Mouse (Mus musculus): ENCODE results near the gene Kcna7.

Gene Kcna7

DNA sequence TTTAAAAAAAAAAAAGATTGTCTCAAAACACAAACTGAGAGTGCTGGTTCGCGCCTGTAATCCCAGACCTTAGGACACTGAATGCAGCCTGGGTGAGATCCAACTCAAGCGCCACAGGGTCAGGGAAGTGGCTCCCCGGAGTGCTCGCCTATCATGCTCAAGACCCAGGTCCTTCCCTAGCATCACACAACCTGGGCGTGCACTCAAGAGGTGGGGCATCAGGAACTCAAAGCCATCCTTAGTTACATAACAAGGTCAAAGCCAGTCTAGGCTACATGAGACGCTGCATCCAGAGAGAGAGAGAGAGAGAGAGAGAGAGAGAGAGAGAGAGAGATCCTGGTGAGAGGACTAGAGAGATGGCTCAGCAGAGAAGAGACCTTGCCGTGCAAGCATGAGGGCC is 21.1 kb downstream of the Kcna7 start:
- DNase-seq = no peak

DNA sequence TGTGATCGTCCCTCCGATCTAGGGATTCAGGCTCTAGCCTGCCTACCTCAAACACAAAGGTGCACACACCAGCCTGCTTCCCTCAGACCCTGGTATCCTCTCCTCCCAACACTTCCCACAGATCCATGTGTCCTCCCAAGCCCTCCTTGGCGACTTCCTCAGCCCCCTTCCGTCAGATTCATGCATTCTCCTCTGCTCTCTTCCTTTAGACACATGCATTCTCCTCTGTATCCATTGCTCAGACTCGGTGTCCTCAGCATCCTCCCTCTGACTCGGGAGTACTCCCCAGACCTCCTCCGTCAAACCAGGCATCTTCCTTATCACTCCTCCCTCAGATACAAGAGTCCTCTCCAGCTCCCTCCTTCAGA is 28.4 kb downstream of the Kcna7 start:
- DNase-seq = no peak

DNA sequence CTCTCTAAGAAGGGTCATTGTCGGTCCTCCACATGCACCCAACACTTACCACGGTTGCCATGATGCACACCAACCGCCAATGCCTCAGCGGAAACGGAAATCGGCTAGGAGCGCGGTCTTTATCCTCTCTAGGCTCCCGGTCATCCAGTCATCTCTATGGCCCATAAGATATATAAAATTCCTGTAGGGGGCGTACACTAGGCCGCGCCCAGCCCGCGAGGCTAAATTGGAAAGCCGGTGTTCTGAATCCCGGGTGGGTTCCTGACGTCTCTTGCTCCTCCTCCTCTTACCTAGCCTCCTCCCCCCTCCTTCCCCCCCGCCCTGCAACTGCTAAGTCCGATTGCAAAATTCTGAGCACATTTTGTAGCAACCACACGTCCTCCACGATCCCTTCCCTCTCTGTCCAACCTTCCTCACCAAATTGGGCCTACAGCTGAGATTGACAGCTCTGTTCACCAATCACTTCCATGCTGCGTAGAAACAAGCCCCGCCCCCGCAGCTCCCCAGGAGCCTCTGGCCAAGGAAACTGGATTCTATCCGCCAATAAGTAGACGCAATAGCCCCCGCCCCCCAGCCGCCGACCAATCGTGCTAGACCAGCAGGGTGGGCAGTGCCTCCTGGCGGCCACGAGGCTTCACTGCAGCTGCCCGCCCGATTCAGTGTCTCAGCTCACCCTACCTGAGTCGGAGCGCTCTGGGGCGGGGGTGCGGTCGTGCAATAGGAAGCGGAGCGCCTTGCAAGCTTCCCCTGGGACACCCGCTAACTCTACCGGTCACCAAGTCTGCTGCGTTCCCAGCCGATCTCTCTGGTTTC is 29.0 kb downstream of the Kcna7 start, which contains the start of gene Gys1:
TSS of gene Gys1 (plus strand) at position 642 of the 813 bp plus-strand sequence.
- DNase-seq = peak; percentile 100

DNA sequence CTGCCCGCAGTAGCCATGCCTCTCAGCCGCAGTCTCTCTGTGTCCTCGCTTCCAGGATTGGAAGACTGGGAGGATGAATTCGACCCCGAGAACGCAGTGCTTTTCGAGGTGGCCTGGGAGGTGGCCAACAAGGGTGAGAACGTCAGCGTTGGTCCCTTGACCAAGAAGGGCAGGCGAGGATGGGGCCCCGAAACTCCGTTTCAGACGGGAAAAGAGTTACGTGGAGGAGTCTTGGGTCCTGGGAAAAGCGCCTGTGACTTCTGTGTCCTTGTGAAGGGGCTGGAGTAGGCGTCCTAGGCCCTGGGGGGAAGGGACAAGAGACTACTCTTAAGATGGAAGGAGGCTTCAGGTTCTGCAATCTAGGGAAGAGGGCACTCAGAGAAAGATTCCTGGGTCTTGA is 29.6 kb downstream of the Kcna7 start:
- no peak for DNase-seq

DNA sequence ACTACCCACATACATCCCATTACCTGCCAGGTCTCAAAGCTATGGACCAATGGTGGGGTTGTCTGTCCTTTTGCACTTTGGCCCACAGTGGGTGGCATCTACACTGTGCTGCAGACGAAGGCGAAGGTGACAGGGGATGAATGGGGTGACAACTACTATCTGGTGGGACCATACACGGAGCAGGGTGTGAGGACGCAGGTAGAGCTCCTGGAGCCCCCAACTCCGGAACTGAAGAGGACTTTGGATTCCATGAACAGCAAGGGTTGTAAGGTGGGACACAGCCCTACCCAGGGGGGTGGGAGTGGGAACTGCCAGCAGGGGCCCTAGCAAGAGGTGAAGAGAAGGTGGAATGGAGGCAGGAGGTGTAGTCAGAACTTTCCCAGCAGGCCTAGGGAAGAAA is 31.0 kb downstream of the Kcna7 start:
- no peak for DNase-seq

DNA sequence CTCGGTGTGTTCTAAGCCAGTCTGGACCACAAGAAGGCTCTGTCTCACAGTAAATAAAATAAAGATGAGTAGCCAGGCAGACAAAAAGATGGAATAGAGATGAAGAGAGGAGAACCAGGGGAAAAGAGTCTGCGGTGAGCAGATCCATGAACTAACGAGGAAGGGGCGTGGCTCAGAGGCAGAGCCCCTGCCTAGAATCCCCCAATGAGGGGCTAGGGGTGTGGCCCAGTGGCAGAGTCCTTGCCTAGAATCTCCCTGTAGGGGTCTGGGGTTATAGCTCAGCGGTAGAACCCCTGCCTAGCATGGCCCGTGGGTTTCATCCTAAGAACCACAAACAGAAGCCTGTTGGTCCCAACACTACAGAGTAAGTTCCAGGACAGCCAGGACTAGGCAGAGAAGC is 31.6 kb downstream of the Kcna7 start:
- no peak for DNase-seq

DNA sequence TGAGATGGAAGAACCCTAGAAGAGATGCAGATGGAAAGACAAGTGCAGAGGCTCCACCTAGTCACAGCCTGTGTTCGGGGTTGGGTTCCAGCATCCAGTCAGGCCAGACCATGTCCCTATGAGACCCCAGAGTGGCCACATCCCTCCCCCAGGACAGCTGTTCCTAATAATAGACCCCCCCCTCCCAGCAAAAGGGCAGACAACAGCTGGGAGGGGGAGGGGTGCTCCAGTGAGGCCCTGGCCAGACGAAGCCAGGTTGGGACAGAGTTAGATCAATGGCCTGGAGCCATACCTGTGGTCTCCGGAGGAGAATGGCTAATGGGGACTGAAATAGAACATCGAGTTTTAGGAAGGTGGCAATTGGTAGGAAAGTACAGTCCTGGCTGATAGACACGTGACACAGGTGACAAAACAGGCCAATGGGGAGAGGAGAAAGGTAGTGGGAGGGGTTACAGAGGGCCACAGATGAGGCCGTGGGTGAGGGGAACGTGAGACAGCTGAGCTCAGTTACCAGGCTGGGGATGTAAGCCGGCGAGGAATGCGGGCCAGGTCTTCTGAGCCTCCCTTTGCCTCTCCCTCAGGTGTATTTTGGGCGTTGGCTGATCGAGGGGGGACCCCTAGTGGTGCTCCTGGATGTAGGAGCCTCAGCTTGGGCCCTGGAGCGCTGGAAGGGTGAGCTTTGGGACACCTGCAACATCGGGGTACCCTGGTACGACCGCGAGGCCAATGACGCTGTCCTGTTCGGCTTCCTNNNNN is 32.2 kb downstream of the Kcna7 start, which contains the start of gene Ruvbl2:
TSS of gene Ruvbl2 (minus strand) at position 576 of the 756 bp plus-strand sequence.
- peak; percentile 55 for DNase-seq

DNA sequence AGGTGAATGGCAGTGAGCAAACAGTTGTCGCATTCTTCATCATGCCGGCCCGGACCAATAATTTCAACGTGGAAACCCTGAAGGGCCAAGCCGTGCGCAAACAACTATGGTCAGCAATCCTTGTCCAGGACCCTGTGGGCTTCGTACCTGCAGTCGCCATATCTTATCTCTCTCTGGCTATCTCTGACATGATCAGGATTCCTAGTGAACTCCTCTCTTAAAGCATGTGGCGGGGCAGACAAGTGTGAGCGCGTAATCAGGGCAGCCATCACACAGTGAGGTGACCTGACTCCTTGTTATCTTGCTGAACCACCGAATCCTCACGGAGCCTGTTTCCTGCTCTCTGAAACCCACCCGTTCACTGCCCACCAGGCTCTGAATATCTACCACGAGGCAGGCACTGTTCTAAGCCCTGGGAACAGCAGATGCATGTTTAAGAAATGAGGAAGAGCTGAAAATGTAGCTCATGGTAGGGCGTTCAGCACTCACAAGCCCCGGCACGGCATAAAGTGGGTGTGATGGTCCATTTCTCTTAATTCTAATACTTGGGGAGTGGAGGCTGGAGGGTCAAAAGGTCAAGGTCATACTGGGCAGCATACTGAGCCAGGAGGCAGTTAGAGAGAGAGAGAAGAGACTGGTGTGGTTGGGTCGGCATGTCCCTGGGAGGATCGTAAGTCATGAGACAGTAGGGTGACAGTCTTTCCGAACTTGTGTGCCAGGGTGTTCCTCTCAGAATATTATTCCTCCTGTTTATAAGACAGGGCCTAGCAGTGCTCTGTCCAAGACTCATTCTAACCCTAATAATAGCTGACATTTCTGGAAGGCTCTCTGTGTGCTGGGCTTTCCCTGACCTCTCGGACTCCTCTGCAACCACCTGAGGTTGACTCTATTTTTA is 38.3 kb downstream of the Kcna7 start:
- DNase-seq = no peak

DNA sequence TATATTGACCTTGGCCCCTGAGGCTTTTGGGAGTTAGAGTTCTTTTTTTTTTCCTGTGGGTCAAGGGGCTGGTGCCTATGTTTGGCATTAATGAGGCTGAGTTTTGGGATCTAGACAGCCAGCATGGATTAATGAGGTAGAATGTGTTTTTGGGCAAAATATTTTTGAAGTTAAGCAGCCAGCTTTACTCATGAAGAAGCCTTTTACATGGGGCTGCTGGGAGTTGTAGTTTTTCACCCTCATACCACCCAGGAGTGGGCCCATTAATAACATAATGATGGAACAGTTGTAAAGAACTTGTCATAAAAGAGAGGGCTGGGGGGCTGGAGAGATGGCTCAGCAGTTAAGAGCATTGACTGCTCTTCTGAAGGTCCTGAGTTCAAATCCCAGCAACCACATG is 41.1 kb downstream of the Kcna7 start:
- no peak for DNase-seq

DNA sequence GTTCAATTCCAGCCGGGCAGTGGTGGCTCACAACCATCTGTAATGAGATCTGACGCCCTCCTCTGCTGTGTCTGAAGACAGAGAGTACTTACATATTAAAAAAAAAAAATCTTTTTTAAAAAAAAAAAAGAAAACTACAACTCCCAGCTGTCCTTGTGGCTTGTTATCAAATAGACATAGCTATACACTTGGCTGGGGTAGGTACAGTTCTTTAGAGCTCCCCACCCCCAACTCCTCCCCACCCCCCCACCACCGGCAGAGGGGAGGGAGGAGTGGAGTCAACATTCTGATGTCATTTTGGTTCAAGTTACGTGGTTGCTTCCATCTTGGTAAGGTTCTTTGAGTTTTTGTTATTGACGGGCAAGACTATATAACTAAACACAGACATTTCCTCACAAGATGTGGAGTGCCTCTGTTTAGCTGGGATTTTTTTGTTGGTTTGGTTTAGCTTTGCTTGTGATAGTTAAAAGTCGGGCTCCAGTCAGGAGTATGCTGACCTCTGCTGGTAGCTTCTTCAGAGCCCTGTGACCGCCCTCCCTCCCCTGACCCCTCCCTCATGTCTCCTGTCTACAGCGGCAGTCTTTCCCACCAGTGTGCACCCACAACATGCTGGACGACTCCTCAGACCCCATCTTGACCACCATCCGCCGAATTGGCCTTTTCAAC is 42.0 kb downstream of the Kcna7 start:
- DNase-seq = peak; percentile 40

DNA sequence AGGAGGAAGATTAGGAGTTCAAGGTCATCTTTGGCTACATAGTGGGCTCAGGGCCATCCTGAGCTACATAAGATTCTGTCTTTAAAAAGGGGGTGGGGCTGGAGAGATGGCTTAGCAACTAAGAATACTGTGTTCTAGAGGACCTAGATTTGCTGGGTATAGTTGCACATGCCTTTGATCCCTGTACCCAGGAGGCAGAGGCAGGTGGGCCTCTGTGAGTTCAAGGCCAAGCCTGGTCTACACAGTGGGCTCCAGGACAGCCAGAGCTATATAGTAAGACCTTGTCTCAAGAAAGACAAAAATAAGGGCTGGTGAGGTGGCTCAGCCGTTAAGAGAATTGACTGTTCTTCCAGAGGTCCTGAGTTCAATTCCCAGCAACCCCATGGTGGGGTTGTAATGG is 44.5 kb downstream of the Kcna7 start:
- DNase-seq = no peak

DNA sequence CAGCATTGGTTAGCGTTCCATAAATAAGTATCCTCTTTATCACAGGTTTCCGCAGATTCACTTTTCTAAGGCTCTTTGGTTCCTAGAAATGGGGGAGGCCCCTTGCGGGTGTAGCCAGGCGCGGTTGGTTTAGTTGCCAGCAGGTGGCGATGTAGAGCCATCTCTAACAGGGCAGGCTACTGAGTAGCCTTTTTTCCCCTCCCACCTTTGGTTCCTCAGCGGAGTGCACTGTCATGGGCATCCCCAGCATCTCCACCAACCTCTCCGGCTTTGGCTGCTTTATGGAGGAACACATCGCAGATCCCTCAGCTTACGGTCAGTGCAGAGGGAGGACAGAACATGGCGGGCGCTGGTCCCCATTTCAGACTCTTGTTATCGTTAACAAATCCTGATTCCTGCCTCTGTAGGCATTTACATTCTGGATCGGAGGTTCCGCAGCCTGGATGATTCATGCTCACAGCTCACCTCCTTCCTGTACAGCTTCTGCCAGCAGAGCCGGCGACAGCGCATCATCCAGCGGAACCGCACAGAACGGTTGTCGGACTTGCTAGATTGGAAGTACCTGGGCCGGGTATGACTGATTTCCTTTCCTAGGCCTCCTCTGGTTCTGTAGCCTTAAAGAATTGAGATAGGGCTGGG is 46.0 kb downstream of the Kcna7 start:
- DNase-seq = peak; percentile 93

DNA sequence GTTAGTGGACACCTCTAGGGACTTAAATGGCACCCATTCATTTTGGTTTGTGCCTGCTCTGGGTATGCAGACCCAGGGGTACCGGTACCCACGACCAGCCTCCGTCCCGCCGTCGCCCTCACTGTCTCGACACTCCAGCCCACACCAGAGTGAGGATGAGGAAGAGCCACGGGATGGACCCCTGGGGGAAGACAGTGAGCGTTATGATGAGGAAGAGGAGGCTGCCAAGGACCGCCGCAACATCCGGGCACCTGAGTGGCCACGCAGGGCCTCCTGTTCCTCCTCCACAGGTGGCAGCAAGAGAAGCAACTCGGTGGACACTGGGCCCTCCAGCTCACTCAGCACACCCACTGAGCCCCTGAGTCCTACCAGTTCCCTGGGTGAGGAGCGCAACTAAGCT is 49.5 kb downstream of the Kcna7 start:
- DNase-seq = no peak

DNA sequence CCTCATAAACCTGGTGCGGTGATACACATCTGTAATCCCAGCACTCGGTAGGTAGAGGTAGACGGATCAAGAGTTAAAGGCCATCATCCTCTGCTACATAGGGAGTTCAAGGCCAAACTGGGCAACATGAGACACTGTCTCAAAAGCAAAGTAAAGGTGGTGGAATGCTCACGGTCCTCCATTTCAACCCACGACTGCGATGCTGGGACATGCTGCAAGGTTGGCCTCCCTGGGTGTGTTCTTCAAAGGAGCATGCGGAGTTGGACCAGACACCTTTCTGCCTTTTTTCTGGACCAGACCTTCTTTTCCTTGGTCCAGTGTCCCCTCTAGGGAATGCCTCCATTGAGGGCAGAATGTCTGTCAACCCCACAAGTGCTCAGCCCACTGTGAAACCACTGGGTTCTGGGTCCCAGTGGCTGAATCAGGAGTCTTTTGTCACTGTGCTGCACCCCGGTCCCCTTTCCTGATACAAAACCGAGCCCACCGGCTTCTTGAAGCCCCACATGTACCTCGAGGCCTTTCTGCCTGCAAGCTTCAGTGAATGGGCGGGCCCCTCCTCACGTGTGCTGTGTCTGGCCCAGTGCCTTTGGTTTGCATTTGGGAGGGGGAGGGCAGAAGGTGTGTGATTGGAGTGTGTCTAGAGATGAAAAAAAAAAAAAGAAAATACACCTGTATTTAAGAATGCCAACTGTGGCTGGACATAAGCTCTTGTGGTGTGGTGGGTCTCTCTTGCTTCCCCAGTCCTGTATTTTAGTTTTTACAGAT is 50.7 kb downstream of the Kcna7 start:
- no peak for DNase-seq

DNA sequence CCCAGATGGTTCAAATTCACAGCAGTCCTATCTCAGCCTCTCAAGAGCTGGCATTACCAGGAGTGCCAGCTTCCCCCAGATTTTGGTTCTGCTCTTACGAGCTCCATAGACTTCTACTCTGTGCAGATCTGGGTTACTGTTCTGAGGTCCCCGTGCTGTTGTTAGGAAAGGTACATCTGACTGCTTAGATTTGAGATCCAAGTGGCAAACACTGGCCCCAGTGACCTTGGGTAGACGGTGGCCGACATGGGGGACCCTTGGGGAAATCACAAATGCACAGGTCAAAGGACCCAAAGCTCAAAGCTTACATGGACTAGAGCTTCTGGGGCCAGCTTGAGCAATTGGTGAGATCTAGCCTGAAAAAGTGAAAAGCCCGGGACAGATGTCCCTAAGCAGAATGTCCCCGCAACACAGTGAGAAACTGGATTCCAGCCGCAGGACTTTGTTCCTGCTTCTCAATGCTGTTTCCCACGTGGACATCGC is 51.3 kb downstream of the Kcna7 start:
- no peak for DNase-seq

DNA sequence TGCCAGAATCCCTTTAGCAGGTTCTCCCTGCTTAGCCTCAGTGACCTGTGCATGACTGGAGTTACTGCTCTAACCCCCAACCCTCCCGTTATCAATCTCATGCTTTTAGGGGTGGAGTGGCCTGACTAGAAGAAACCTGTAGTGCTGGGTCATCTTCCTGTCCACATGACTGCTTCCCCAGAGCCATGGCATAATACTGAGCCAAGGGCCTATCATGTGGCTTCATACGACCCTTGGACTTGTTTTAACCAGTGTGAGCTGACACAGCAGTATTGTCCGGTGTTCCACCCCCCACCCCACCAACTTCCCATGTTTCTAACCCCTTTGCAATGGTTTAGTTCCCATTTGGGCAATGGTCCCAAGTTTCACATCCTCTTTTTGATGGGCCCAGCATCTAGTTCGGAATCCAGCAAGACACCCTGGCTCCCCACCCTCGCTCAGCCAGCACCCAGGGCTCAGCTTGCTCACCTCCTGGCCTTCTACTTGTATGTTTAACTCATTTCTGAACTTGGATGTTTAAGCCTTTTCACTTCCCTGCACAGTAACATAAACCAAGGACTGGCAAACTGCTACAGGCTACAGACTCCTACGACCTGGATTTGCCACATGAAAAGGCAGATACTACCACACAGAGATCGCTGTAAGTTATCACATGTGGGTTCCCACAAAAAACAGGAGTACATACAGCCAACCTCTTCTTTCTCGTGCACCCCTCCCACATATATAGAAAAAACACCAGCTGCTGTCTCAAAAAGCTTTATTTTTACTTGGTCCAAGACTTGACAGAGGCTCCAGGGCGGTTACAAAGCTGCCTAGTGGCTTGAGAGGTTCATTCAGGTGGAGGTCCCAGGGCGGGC is 52.0 kb downstream of the Kcna7 start:
- no peak for DNase-seq

DNA sequence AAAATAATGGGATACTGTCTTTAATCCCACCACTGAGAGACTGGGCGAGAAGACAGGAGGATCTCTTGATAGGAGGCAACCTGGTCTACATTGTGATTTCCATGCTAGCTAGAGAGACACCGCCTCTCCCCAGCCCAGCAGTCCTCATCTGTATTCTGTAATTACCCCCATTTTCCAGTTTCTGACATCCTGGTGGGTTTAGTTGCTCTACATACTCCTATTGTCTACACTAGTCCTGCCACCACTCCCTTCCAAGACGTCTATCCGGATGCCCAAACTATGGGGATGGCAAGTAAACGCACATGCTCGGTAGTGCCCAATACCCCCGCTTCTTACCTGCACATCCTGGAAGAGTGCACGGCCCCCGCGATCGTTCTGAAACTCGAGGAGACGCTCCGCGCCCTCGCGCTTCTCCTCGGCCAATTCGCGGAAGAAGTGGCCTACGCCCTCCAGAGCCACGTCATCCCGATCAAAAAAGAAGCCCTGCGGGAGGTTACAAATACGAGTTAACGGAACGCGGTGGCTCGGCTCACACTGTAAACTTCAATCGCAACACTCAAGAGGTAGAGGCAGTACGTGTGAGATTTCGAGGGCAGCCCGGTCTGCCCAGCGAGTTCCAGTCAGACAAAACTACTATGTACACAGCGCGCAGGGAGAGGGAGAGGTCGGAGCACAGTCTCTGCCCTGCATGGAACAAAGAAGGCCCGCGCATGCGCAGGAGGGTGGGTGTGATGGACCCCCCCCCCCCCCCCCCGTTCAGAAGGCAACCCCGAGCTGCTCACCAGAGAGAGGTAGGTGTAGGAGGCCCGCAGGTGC is 53.5 kb downstream of the Kcna7 start:
- peak; percentile 95 for DNase-seq

Data from thymus, postnatal 4 days (tissue).